In genomic region chr3:146153862-146154611, GRCm38 (mm10) we compare ENCODE assay signal across 10 mouse cellular contexts. TPM values are rescaled to one million over a fixed set of nuclear protein-coding genes. Genes with fewer than 3 reads are reported as not detected.
DNase-seq lines count a peak whose midpoint lies in the region; ATAC-seq lines count a peak whose summit lies in the region.
"Had no signal": no experiment of that assay in that cellular context is flagged by ENCODE, and none has a peak within 500 bp of the region (broad histone marks: within the 10 kb centered on the region; RNA-seq: fewer than 3 reads in every experiment).

No protein-coding gene starts in this region.

- no peak overlapping the region for H3K9ac ChIP-seq in hindbrain, embryonic 16.5 days (ENCODE audit: low read depth, low read length)
- no peak overlapping the region for H3K9ac ChIP-seq in neural tube, embryonic 13.5 days
- H3K9ac ChIP-seq: forebrain, embryonic 12.5 days; limb, embryonic 15.5 days had no signal

- H3K36me3 ChIP-seq in hindbrain, embryonic 16.5 days (ENCODE audit: control insufficient read depth, insufficient read depth, low read length), result no peaks in the 10 kb centered on the region
- no peaks in the 10 kb centered on the region for H3K36me3 ChIP-seq in neural tube, embryonic 13.5 days
- H3K36me3 ChIP-seq: forebrain, embryonic 12.5 days; limb, embryonic 15.5 days had no signal

- H3K27ac ChIP-seq in hindbrain, embryonic 16.5 days (ENCODE audit: low read depth, low read length), result no peak overlapping the region
- H3K27ac ChIP-seq in neural tube, embryonic 13.5 days (replicated peaks), result no peak overlapping the region
- H3K27ac ChIP-seq: forebrain, embryonic 12.5 days; limb, embryonic 15.5 days had no signal

- ATAC-seq in hindbrain, embryonic 16.5 days, result peak; percentile 30; the same call in 1 of the 2 replicates
- no peak for ATAC-seq in neural tube, embryonic 13.5 days (ENCODE audit: low read depth)
- no peak for ATAC-seq in activated CD4-positive, CD25-positive, alpha-beta regulatory T cell, adult 4 months

- H3K4me1 ChIP-seq in hindbrain, embryonic 16.5 days (ENCODE audit: control insufficient read depth, insufficient read depth, low read depth, low read length), result peaks cover 11% of the 10 kb centered on the region
- H3K4me1 ChIP-seq in neural tube, embryonic 13.5 days (replicated peaks), result peaks cover 21% of the 10 kb centered on the region

- H3K9me3 ChIP-seq in hindbrain, embryonic 16.5 days (ENCODE audit: control insufficient read depth, low read length), result no peaks in the 10 kb centered on the region
- no peaks in the 10 kb centered on the region for H3K9me3 ChIP-seq in neural tube, embryonic 13.5 days
- H3K9me3 ChIP-seq: forebrain, embryonic 12.5 days; limb, embryonic 15.5 days had no signal

- no peak overlapping the region for H3K4me3 ChIP-seq in hindbrain, embryonic 16.5 days (ENCODE audit: low read length)
- H3K4me3 ChIP-seq in neural tube, embryonic 13.5 days, result no peak overlapping the region
- H3K4me3 ChIP-seq: forebrain, embryonic 12.5 days; limb, embryonic 15.5 days had no signal

- H3K4me2 ChIP-seq in hindbrain, embryonic 16.5 days (ENCODE audit: low read length), result peak overlapping the region; percentile 16; the same call in 1 of the 2 replicates
- H3K4me2 ChIP-seq in neural tube, embryonic 13.5 days, result 0 out of 2 replicates have a peak overlapping the region, but pooled peaks have one; percentile 3
- H3K4me2 ChIP-seq: forebrain, embryonic 12.5 days; limb, embryonic 15.5 days had no signal

- peaks cover 23% of the 10 kb centered on the region for H3K27me3 ChIP-seq in hindbrain, embryonic 16.5 days (replicated peaks; ENCODE audit: control insufficient read depth, insufficient read depth, low read length)
- H3K27me3 ChIP-seq in neural tube, embryonic 13.5 days, result peaks cover 40% of the 10 kb centered on the region
- H3K27me3 ChIP-seq: limb, embryonic 15.5 days had no signal

- WGBS in hindbrain, embryonic 16.5 days, result 16% methylated on average over 12 of the region's 12 CpGs
- WGBS in neural tube, embryonic 13.5 days, result 26% methylated on average over 12 of the region's 12 CpGs

- peak; percentile 22 for DNase-seq in kidney, postnatal 10 days
- no peak for DNase-seq in kidney, adult 8-10 months
- DNase-seq in embryo, embryonic 11.5 days (ENCODE audit: low read depth, low spot score), result peak; percentile 41
- no peak for DNase-seq in ovary, postnatal 10 days (ENCODE audit: low spot score)
- no peak for DNase-seq in cerebellum, adult 11-12 months

RNA-seq across cellular contexts. Expression of gene Mcoln2, which starts 4.4 kb away (rescaled TPM):
- polyA plus RNA-seq in hindbrain, embryonic 16.5 days (2015; fragmentation: Nextera tagmentation; extraction: Ambion mirVana), result 0.59 and 0.62 TPM in 2 replicates
- 0.15 and 0.36 TPM in 2 replicates for polyA plus RNA-seq in neural tube, embryonic 13.5 days (2015; fragmentation: Nextera tagmentation; extraction: Ambion mirVana)
- 10 to 100 TPM in 1 of 2 experiments, 1 to 10 TPM in 1; 5.6 to 11.7 TPM for polyA plus RNA-seq in activated CD4-positive, CD25-positive, alpha-beta regulatory T cell, adult 4 months (2017; shearing (Covaris generic))

RNA-seq across cellular contexts. Expression of gene Mcoln3, which starts 36.8 kb away (rescaled TPM):
- polyA plus RNA-seq in hindbrain, embryonic 16.5 days (2015; fragmentation: Nextera tagmentation; extraction: Ambion mirVana), result 0.27 and 0.28 TPM in 2 replicates
- 0.24 and 0.32 TPM in 2 replicates for polyA plus RNA-seq in neural tube, embryonic 13.5 days (2015; fragmentation: Nextera tagmentation; extraction: Ambion mirVana)
- polyA plus RNA-seq in activated CD4-positive, CD25-positive, alpha-beta regulatory T cell, adult 4 months (2017; shearing (Covaris generic)), result 1 to 10 TPM; 3.4 to 5.1 TPM

RNA-seq across cellular contexts. Expression of gene Wdr63, which starts 46.1 kb away (rescaled TPM):
- polyA plus RNA-seq in hindbrain, embryonic 16.5 days (2015; fragmentation: Nextera tagmentation; extraction: Ambion mirVana), result 1.2 and 1.3 TPM in 2 replicates
- 0.07 and 0.40 TPM in 2 replicates for polyA plus RNA-seq in neural tube, embryonic 13.5 days (2015; fragmentation: Nextera tagmentation; extraction: Ambion mirVana)
- polyA plus RNA-seq in activated CD4-positive, CD25-positive, alpha-beta regulatory T cell, adult 4 months (2017; shearing (Covaris generic)), result not detected
- polyA plus RNA-seq: limb, embryonic 15.5 days had no signal

Comparison
In these comparisons a context has a peak if more than half of its experiments do, and no peak if none do; other contexts are left out.
1. DNase-seq: peak in kidney, postnatal 10 days (single experiment) and embryo, embryonic 11.5 days (single experiment); none in kidney, adult 8-10 months (0 of 2), ovary, postnatal 10 days (single experiment) and cerebellum, adult 11-12 months (single experiment).